Mouse (Mus musculus) regulatory T cell (primary cell): ENCODE measurements around the gene Prss47.

Experiments used
- in situ Hi-C: fragments of 300-600 bp; cut with MboI, MseI; formaldehyde crosslinking; loops from one replicate; pipeline ENCODE4 v1.15.1; 2025; ENCODE audit warnings: high pct_unique_total_duplicates

Gene Prss47

DNA sequence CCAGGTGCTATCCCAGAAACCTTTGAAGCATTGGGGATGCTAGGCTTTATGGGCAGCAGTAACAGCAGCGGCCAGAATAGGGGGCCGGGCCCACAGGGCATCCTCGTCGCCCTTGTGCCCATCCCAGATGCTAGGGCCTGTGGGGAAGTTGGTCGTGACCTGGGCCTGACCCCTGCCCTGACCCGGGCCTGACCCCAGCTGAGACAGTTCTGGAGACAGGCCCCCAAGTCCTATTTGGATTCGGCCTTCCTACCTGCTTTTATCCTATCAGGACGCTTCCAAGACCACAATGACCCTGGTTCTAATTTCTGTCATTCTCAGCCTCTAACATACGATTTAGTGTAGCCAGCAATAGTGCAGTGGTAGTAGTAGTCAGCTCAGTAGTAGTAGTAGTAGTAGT is at the start of gene Prss47:
Prss47 (minus strand) TSS at position 101 of the 400 bp plus-strand sequence.
- in situ Hi-C loops = no loop called here

DNA sequence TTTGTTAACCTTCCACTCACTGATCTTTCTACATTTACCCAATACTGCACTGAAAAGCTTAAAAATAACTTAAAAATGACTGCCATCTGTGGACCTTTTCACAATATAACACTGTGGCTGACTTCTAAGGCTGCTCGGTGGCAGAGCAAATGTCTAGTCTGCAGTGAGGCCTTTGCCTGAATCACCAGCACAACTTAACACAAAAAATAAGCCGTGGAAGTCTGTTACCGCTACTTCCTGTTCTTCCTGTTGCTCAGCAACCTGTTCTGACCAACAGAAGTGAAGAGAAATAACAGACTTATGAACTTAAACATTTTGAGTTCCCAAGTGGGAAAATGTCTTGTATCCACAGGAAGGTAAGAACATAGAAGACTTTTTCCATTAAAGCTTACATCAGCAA is 48.7 kb upstream of the Prss47 start:
- in situ Hi-C loops = loop anchor here (25.0 kb wide), 1 partner anchor 789 kb away; the partner anchor contains the start of gene Aaed1

DNA sequence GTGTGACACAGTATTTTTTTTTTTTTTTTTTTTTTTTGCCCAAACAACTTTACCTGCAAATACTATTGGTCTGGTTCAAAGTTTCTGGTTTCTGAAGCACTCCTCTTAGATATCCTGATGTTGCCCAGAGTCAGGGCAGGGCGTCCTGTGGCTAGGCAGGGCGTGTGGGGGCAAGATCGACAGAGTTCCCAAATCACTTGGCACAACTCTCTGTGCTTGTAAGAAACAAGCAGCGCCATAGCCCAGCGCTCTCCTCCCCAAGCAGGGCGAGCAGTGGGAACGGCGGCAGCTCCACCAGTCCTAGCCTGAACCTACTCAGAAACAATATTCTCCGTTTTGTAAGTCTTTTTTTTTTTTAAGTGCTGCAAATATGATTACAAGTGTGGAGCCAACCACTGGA is 48.1 kb upstream of the Prss47 start:
- in situ Hi-C loops = loop anchor here (25.0 kb wide), 1 partner anchor 788 kb away; the partner anchor contains the start of gene Aaed1

DNA sequence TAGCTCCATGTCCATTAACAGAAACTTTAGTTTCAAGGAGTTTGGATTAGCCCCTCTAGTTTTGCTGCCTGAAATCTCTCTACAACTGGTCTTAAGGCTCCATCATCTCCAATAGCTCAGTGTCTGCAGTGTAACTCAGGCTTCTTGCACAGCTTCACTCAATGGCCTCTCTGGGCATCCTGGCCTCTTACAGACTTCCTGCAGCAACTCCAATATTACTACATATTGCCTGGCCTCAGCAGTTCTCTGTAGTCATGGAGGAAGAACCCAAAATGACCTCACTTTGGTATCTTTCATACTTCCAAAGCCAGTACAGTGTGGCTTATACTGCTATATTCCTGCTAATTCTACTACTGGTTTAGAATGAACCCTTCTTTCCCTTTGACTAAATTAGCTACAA is 44.5 kb upstream of the Prss47 start:
- in situ Hi-C loops = no loop called here

- in situ Hi-C loops = no loop called here
These were observed 43.4 kb upstream of the Prss47 start for GRCm38 (mm10) chr13:65095923-65096322.

DNA sequence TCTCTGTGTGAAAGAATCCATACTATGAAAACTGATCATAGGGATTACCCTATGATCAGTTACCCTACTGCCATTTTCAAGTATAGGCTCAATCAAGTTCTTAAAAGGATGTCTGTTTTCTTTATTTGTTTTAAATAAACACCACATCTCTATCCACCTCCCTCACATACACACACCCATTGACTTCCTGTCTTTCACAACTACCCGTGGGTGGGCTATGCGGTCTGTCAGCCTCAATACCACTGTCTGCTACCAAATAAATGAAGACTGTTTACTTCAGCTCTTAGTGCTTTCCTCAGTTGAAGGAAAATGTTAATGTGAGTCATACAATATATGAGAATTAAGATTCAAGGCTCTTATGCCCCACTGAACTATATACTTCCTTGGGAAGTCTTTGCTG is 17.4 kb upstream of the Prss47 start:
- in situ Hi-C loops = no loop called here

GRCm38 (mm10) chr13:65035057-65035456 is 17.5 kb downstream of the Prss47 start:
- in situ Hi-C loops = no loop called here

DNA sequence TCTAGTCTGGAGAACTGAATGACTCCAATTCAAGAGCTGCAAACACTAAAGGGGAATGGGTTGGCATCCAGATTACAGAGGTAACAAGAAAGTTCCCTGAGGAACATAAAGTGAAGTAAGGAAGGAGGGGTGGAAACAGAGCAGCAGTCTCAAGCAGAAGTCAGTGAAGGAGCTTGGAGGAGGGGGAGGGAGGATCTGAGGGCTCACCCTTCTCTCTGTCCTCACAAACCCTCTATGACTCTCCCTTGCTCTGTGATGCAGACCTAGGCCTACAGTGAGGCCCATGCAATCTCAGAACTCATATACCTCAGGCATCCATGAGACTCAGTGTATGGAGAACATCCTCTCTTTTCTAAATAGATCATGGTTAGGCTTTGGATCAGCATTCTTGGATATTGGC is 19.8 kb downstream of the Prss47 start, which contains the start of gene Spata31d1c:
Spata31d1c (plus strand) TSS at position 301 of the 400 bp plus-strand sequence.
- in situ Hi-C loops = loop anchor here (5.0 kb wide), 1 partner anchor 95 kb away; no protein-coding TSS in a partner anchor

DNA sequence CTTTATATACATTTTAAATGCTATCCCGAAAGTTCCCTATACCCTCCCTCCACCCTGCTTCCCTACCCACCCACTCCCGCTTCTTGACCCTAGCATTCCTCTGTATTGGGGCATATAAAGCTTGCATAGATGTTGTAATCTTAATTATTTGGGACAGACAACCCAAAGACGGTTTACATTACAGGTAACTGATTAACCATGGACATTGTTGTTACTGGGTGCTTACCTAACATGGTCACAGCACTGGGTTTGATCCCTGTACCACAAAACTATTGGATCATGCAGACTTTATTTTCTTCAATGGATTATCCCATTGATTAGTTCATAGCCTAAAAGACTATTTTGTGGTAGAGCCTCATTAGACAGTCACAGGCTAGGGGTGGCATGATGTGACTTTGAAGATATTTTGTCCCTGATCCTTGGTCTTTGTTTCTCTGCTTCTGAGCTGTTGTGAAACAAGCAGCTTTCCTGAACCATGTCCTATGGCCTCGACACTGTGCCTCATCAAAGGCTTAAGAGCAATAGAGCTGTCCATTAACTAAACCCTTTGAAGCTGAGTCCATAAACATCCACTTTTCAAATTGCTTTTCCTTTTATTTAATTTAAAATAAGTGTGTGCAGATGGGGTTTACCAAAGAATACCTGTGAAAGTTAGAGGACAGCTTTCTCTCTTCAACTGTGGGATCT is 41.4 kb downstream of the Prss47 start:
- in situ Hi-C loops = no loop called here

- in situ Hi-C loops = no loop called here
These were observed 44.6 kb downstream of the Prss47 start for GRCm38 (mm10) chr13:65007971-65008370.

GRCm38 (mm10) chr13:65006760-65007159 is 45.8 kb downstream of the Prss47 start:
- in situ Hi-C loops = no loop called here

GRCm38 (mm10) chr13:65005414-65005813 is 47.1 kb downstream of the Prss47 start:
- in situ Hi-C loops = no loop called here
